23 mouse cellular contexts compared by ENCODE assay signal in genomic region chr1:43265699-43266455, GRCm38 (mm10).
DNase-seq lines count a peak whose midpoint lies in the region; ATAC-seq lines count a peak whose summit lies in the region.
"Had no signal": no experiment of that assay in that cellular context is flagged by ENCODE, and none has a peak within 500 bp of the region (broad histone marks: within the 10 kb centered on the region; RNA-seq: fewer than 3 reads in every experiment).

No protein-coding gene starts in this region.

- peak; percentile 65 for DNase-seq in heart, adult 11 months
- DNase-seq in heart, postnatal 36 days, result no peak
- DNase-seq in limb, embryonic 11.5 days (ENCODE audit: low spot score), result no peak
- no peak for DNase-seq in limb, embryonic 10.5 days (ENCODE audit: low spot score)
- DNase-seq in intestine, embryonic 14.5 days (ENCODE audit: low spot score), result no peak
- no peak for DNase-seq in adrenal gland, postnatal 36 days
- DNase-seq in layer of hippocampus, adult 11-12 months (ENCODE audit: low spot score), result no peak
- DNase-seq: adrenal gland, postnatal 25 days; cerebellum, adult 11 months; cerebellum, adult 9-11 months; kidney, adult 11 months; kidney, postnatal 14 days; liver, embryonic 13.5 days; lung, embryonic 14.5 days; lung, postnatal 36 days; midbrain, embryonic 14.5 days; right cerebral cortex, postnatal 4 days had no signal

- no peaks in the 10 kb centered on the region for H3K9me3 ChIP-seq in limb, embryonic 11.5 days (ENCODE audit: control insufficient read depth, low read length)
- H3K9me3 ChIP-seq in limb, embryonic 10.5 days (replicated peaks), result no peaks in the 10 kb centered on the region
- no peaks in the 10 kb centered on the region for H3K9me3 ChIP-seq in intestine, embryonic 14.5 days (ENCODE audit: control insufficient read depth, low read length)
- no peaks in the 10 kb centered on the region for H3K9me3 ChIP-seq in stomach, embryonic 16.5 days (replicated peaks; ENCODE audit: control insufficient read depth, low read length)
- H3K9me3 ChIP-seq: forebrain, embryonic 15.5 days; heart, embryonic 10.5 days; liver, embryonic 13.5 days; megakaryocyte, embryonic 14.5 days; neural tube, embryonic 13.5 days had no signal

- H3K4me1 ChIP-seq in limb, embryonic 11.5 days (ENCODE audit: control insufficient read depth, insufficient read depth, low read length), result no peaks in the 10 kb centered on the region
- peaks cover 2% of the 10 kb centered on the region; the same call in 1 of the 2 replicates for H3K4me1 ChIP-seq in limb, embryonic 10.5 days
- H3K4me1 ChIP-seq in intestine, embryonic 14.5 days (replicated peaks; ENCODE audit: control insufficient read depth, insufficient read depth, low read length), result no peaks in the 10 kb centered on the region
- H3K4me1 ChIP-seq in stomach, embryonic 16.5 days (ENCODE audit: control insufficient read depth, insufficient read depth, low read length), result 0 out of 2 replicates have a peak, but pooled peaks cover 2% of the 10 kb centered on the region
- H3K4me1 ChIP-seq: liver, embryonic 13.5 days; neural tube, embryonic 13.5 days had no signal

- no peak overlapping the region for H3K9ac ChIP-seq in limb, embryonic 11.5 days (ENCODE audit: low read length)
- no peak overlapping the region for H3K9ac ChIP-seq in intestine, embryonic 14.5 days (ENCODE audit: low read length)
- H3K9ac ChIP-seq in stomach, embryonic 16.5 days (ENCODE audit: low read length), result no peak overlapping the region
- H3K9ac ChIP-seq: forebrain, embryonic 15.5 days; liver, embryonic 13.5 days; lung, embryonic 14.5 days; neural tube, embryonic 13.5 days had no signal

- ATAC-seq in limb, embryonic 11.5 days (ENCODE audit: insufficient number of reproducible peaks, low FRiP score, low TSS enrichment, low read depth), result peak; percentile 47; the same call in 1 of the 2 replicates
- 0 out of 2 replicates have a peak, but pooled peaks have one; percentile 50 for ATAC-seq in intestine, embryonic 14.5 days (replicated peaks; ENCODE audit: low FRiP score, low TSS enrichment, low read depth)
- peak; percentile 61 for ATAC-seq in stomach, embryonic 16.5 days (ENCODE audit: insufficient read depth, low FRiP score)
- ATAC-seq: CD4-positive, CD25-positive, alpha-beta regulatory T cell, adult 4 months; forebrain, embryonic 15.5 days had no signal

- intact Hi-C loops in heart, postnatal 36 days (cut with DNase I), result loop anchor here (2.0 kb wide), 1 partner anchor 351 kb away; no protein-coding TSS in a partner anchor

- WGBS in limb, embryonic 11.5 days, result 89% methylated on average over 5 of the region's 5 CpGs
- 90% methylated on average over 5 of the region's 5 CpGs for WGBS in limb, embryonic 10.5 days
- WGBS in intestine, embryonic 14.5 days, result 84% methylated on average over 5 of the region's 5 CpGs
- WGBS in stomach, embryonic 16.5 days, result 69% methylated on average over 5 of the region's 5 CpGs

- no peak overlapping the region for H3K4me3 ChIP-seq in limb, embryonic 11.5 days (ENCODE audit: low read depth, low read length)
- no peak overlapping the region for H3K4me3 ChIP-seq in limb, embryonic 10.5 days
- H3K4me3 ChIP-seq in intestine, embryonic 14.5 days (ENCODE audit: low read depth, low read length), result no peak overlapping the region
- no peak overlapping the region for H3K4me3 ChIP-seq in stomach, embryonic 16.5 days (replicated peaks; ENCODE audit: low read length)
- H3K4me3 ChIP-seq: forebrain, embryonic 15.5 days; heart, embryonic 10.5 days; liver, embryonic 13.5 days; megakaryocyte, embryonic 14.5 days; neural tube, embryonic 13.5 days had no signal

- no peaks in the 10 kb centered on the region for H3K27me3 ChIP-seq in limb, embryonic 11.5 days (ENCODE audit: control insufficient read depth, insufficient read depth, low read length)
- no peaks in the 10 kb centered on the region for H3K27me3 ChIP-seq in limb, embryonic 10.5 days (ENCODE audit: low read depth, poor library complexity, severe bottlenecking)
- no peaks in the 10 kb centered on the region for H3K27me3 ChIP-seq in intestine, embryonic 14.5 days (replicated peaks; ENCODE audit: control insufficient read depth, insufficient read depth, low read length)
- H3K27me3 ChIP-seq in stomach, embryonic 16.5 days (ENCODE audit: control insufficient read depth, insufficient read depth, low read length), result no peaks in the 10 kb centered on the region
- H3K27me3 ChIP-seq: forebrain, embryonic 15.5 days; liver, embryonic 13.5 days; megakaryocyte, embryonic 14.5 days; neural tube, embryonic 13.5 days had no signal

- no peak overlapping the region for H3K27ac ChIP-seq in limb, embryonic 11.5 days (replicated peaks; ENCODE audit: low read depth, low read length)
- H3K27ac ChIP-seq in limb, embryonic 10.5 days, result no peak overlapping the region
- H3K27ac ChIP-seq in intestine, embryonic 14.5 days (ENCODE audit: low read depth), result no peak overlapping the region
- H3K27ac ChIP-seq in stomach, embryonic 16.5 days (ENCODE audit: low read length), result no peak overlapping the region
- H3K27ac ChIP-seq: forebrain, embryonic 15.5 days; heart, embryonic 10.5 days; liver, embryonic 13.5 days; neural tube, embryonic 13.5 days had no signal

- no peaks in the 10 kb centered on the region for H3K36me3 ChIP-seq in limb, embryonic 11.5 days (ENCODE audit: control insufficient read depth, insufficient read depth, low read length)
- H3K36me3 ChIP-seq in limb, embryonic 10.5 days, result no peaks in the 10 kb centered on the region
- no peaks in the 10 kb centered on the region for H3K36me3 ChIP-seq in intestine, embryonic 14.5 days (ENCODE audit: control insufficient read depth, insufficient read depth, low read length)
- H3K36me3 ChIP-seq in stomach, embryonic 16.5 days (ENCODE audit: control insufficient read depth, insufficient read depth, low read length), result no peaks in the 10 kb centered on the region
- H3K36me3 ChIP-seq: forebrain, embryonic 15.5 days; heart, embryonic 10.5 days; liver, embryonic 13.5 days; neural tube, embryonic 13.5 days had no signal

- H3K4me2 ChIP-seq in limb, embryonic 11.5 days (ENCODE audit: low read depth, severe bottlenecking), result no peak overlapping the region
- no peak overlapping the region for H3K4me2 ChIP-seq in intestine, embryonic 14.5 days (ENCODE audit: low read length)
- H3K4me2 ChIP-seq in stomach, embryonic 16.5 days (ENCODE audit: low read depth, low read length), result no peak overlapping the region
- H3K4me2 ChIP-seq: forebrain, embryonic 15.5 days; liver, embryonic 13.5 days; lung, embryonic 14.5 days; neural tube, embryonic 13.5 days had no signal
